Mouse (Mus musculus): ENCODE measurements around the gene Ptpn11. TPM values are rescaled to one million over a fixed set of nuclear protein-coding genes. Genes with fewer than 3 reads are reported as not detected.

The Ptpn11 gene
- polyA plus RNA-seq, 1 experiment from 2014 or later = 17.4 TPM

GRCm38 (mm10) chr5:121150684-121151083 lies 40.5 kb downstream of the Ptpn11 start:
- no peak overlapping the region for H3K4me3 ChIP-seq (ENCODE audit: low read length)
- H3K9me3 ChIP-seq (replicated peaks; ENCODE audit: control insufficient read depth, low read length) = no peaks in the 10 kb centered on the region
- H3K9ac ChIP-seq (ENCODE audit: low read length) = no peak overlapping the region
- ATAC-seq (replicated peaks; ENCODE audit: extremely low read depth, insufficient read depth, low FRiP score) = no peak
- H3K4me1 ChIP-seq (ENCODE audit: control insufficient read depth, insufficient read depth, low read length) = peaks cover 3% of the 10 kb centered on the region; the same call in 1 of the 2 replicates
- no peak overlapping the region for H3K27ac ChIP-seq (ENCODE audit: low read length)
- WGBS = 75% methylated on average over 4 of the region's 4 CpGs
- H3K4me2 ChIP-seq (ENCODE audit: low read depth, low read length) = no peak overlapping the region
- no peaks in the 10 kb centered on the region for H3K27me3 ChIP-seq (ENCODE audit: control insufficient read depth, insufficient read depth, low read length)
- peaks cover 49% of the 10 kb centered on the region for H3K36me3 ChIP-seq (ENCODE audit: control insufficient read depth, insufficient read depth)

GRCm38 (mm10) chr5:121149246-121149645 lies 42.0 kb downstream of the Ptpn11 start:
- Histone ChIP-seq H3K27me3 (ENCODE audit: control insufficient read depth, insufficient read depth, low read length) (no peaks in the 10 kb centered on the region), H3K4me1 (ENCODE audit: control insufficient read depth, insufficient read depth, low read length) (peaks cover 3% of the 10 kb centered on the region; the same call in 1 of the 2 replicates), H3K27ac (ENCODE audit: low read length) (no peak overlapping the region), H3K4me2 (ENCODE audit: low read depth, low read length) (no peak overlapping the region), H3K36me3 (ENCODE audit: control insufficient read depth, insufficient read depth) (peaks cover 52% of the 10 kb centered on the region), H3K4me3 (ENCODE audit: low read length) (no peak overlapping the region), H3K9me3 (replicated peaks; ENCODE audit: control insufficient read depth, low read length) (no peaks in the 10 kb centered on the region), H3K9ac (ENCODE audit: low read length) (no peak overlapping the region)
- 41% methylated on average over 1 of the region's 1 CpGs for WGBS
- ATAC-seq (replicated peaks; ENCODE audit: extremely low read depth, insufficient read depth, low FRiP score) = no peak

- H3K4me3 ChIP-seq (ENCODE audit: low read length) = no peak overlapping the region
- H3K4me1 ChIP-seq (ENCODE audit: control insufficient read depth, insufficient read depth, low read length) = peaks cover 3% of the 10 kb centered on the region; the same call in 1 of the 2 replicates
- H3K9ac ChIP-seq (ENCODE audit: low read length) = no peak overlapping the region
- 91% methylated on average over 5 of the region's 5 CpGs for WGBS
- ATAC-seq (replicated peaks; ENCODE audit: extremely low read depth, insufficient read depth, low FRiP score) = no peak
- no peak overlapping the region for H3K4me2 ChIP-seq (ENCODE audit: low read depth, low read length)
- H3K27ac ChIP-seq (ENCODE audit: low read length) = no peak overlapping the region
- H3K9me3 ChIP-seq (replicated peaks; ENCODE audit: control insufficient read depth, low read length) = no peaks in the 10 kb centered on the region
- H3K36me3 ChIP-seq (ENCODE audit: control insufficient read depth, insufficient read depth) = peaks cover 57% of the 10 kb centered on the region
- no peaks in the 10 kb centered on the region for H3K27me3 ChIP-seq (ENCODE audit: control insufficient read depth, insufficient read depth, low read length)
Observed at GRCm38 (mm10) chr5:121146275-121146674, 44.9 kb downstream of the Ptpn11 start.

- H3K27ac ChIP-seq (ENCODE audit: low read length) = no peak overlapping the region
- 64% methylated on average over 5 of the region's 5 CpGs for WGBS
- H3K9ac ChIP-seq (ENCODE audit: low read length) = no peak overlapping the region
- H3K4me3 ChIP-seq (ENCODE audit: low read length) = no peak overlapping the region
- H3K4me2 ChIP-seq (ENCODE audit: low read depth, low read length) = no peak overlapping the region
- H3K9me3 ChIP-seq (replicated peaks; ENCODE audit: control insufficient read depth, low read length) = no peaks in the 10 kb centered on the region
- H3K27me3 ChIP-seq (ENCODE audit: control insufficient read depth, insufficient read depth, low read length) = no peaks in the 10 kb centered on the region
- ATAC-seq (replicated peaks; ENCODE audit: extremely low read depth, insufficient read depth, low FRiP score) = no peak
- peaks cover 58% of the 10 kb centered on the region for H3K36me3 ChIP-seq (ENCODE audit: control insufficient read depth, insufficient read depth)
- H3K4me1 ChIP-seq (ENCODE audit: control insufficient read depth, insufficient read depth, low read length) = peaks cover 3% of the 10 kb centered on the region; the same call in 1 of the 2 replicates
Observed at GRCm38 (mm10) chr5:121145609-121146008, 45.6 kb downstream of the Ptpn11 start.

DNA sequence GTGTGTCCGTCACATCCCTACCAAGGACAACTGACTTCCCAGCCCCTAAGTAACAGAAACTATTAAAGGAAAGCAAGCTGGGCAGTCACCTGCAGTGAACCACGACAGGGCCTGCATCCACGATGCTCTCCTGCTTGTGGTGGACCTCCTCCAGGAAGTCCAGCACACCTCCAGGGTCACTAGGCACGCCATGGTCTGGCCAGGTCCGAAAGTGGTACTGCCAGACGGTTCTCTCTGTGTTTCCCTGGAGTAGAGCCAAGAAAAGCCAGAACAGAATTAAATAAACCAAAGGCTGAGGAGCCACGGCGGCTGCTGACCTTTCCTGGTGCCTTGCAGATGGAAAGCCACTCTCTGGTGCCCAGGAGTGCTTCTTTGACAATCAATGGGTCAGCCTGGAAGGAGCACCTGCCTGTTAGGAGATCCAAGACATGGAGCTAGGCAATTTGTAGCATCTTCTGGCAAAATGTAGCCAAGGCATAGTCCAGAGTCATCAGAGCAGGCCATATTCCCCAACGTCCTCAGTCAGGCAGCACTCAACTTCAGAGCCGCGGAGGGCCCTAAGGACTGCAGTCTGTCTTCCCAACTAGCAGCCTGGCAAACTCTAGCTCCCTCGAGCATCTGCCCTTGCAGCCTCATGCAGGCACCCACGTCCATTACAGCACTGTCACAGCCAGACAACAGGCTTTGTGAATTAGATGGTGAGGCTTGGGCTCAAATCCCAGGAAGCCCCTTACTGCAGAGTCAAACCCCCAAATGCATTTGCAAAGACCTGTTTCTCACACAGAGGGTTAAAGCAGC lies 46.6 kb downstream of the Ptpn11 start:
- Histone ChIP-seq H3K27ac (ENCODE audit: low read length) (0 out of 2 replicates have a peak overlapping the region, but pooled peaks have one; percentile 2), H3K4me3 (ENCODE audit: low read length) (no peak overlapping the region), H3K4me2 (ENCODE audit: low read depth, low read length) (no peak overlapping the region), H3K36me3 (ENCODE audit: control insufficient read depth, insufficient read depth) (peaks cover 54% of the 10 kb centered on the region), H3K27me3 (ENCODE audit: control insufficient read depth, insufficient read depth, low read length) (no peaks in the 10 kb centered on the region), H3K9ac (ENCODE audit: low read length) (no peak overlapping the region), H3K9me3 (replicated peaks; ENCODE audit: control insufficient read depth, low read length) (no peaks in the 10 kb centered on the region), H3K4me1 (ENCODE audit: control insufficient read depth, insufficient read depth, low read length) (peaks cover 3% of the 10 kb centered on the region; the same call in 1 of the 2 replicates)
- 68% methylated on average over 13 of the region's 13 CpGs for WGBS
- no peak for ATAC-seq (replicated peaks; ENCODE audit: extremely low read depth, insufficient read depth, low FRiP score)

- peaks cover 43% of the 10 kb centered on the region for H3K36me3 ChIP-seq (ENCODE audit: control insufficient read depth, insufficient read depth)
- no peaks in the 10 kb centered on the region for H3K4me1 ChIP-seq (ENCODE audit: control insufficient read depth, insufficient read depth, low read length)
- H3K9me3 ChIP-seq (replicated peaks; ENCODE audit: control insufficient read depth, low read length) = no peaks in the 10 kb centered on the region
- H3K27ac ChIP-seq (ENCODE audit: low read length) = no peak overlapping the region
- WGBS = 89% methylated on average over 14 of the region's 14 CpGs
- H3K9ac ChIP-seq (ENCODE audit: low read length) = no peak overlapping the region
- no peak overlapping the region for H3K4me3 ChIP-seq (ENCODE audit: low read length)
- no peaks in the 10 kb centered on the region for H3K27me3 ChIP-seq (ENCODE audit: control insufficient read depth, insufficient read depth, low read length)
- ATAC-seq (replicated peaks; ENCODE audit: extremely low read depth, insufficient read depth, low FRiP score) = no peak
- no peak overlapping the region for H3K4me2 ChIP-seq (ENCODE audit: low read depth, low read length)
Observed at GRCm38 (mm10) chr5:121142431-121143119, 48.6 kb downstream of the Ptpn11 start.

DNA sequence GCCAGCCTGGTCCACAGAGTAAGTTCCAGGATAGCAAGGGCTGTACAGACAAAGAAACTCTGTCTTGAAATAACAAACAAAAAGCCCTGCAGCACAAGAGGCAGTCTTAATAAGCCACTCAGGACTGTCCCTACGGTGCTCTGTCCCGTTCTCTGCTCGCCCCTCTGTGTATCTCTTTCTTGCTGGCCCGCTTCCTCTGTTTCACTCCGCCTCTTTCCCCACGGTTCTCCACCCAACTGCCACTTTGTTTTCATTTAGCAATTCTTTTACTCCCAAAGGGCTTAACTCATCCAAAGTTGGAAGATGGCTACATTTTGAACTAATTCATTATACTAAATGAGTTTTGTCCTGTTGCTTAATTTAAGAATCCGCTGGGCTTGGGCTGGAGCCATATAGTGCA lies 50.9 kb downstream of the Ptpn11 start:
- no peak for ATAC-seq (replicated peaks; ENCODE audit: extremely low read depth, insufficient read depth, low FRiP score)
- no peaks in the 10 kb centered on the region for H3K4me1 ChIP-seq (ENCODE audit: control insufficient read depth, insufficient read depth, low read length)
- no peak overlapping the region for H3K4me2 ChIP-seq (ENCODE audit: low read depth, low read length)
- peaks cover 53% of the 10 kb centered on the region for H3K36me3 ChIP-seq (ENCODE audit: control insufficient read depth, insufficient read depth)
- H3K4me3 ChIP-seq (ENCODE audit: low read length) = no peak overlapping the region
- no peaks in the 10 kb centered on the region for H3K9me3 ChIP-seq (replicated peaks; ENCODE audit: control insufficient read depth, low read length)
- 66% methylated on average over 7 of the region's 7 CpGs for WGBS
- no peak overlapping the region for H3K27ac ChIP-seq (ENCODE audit: low read length)
- H3K9ac ChIP-seq (ENCODE audit: low read length) = no peak overlapping the region
- no peaks in the 10 kb centered on the region for H3K27me3 ChIP-seq (ENCODE audit: control insufficient read depth, insufficient read depth, low read length)

DNA sequence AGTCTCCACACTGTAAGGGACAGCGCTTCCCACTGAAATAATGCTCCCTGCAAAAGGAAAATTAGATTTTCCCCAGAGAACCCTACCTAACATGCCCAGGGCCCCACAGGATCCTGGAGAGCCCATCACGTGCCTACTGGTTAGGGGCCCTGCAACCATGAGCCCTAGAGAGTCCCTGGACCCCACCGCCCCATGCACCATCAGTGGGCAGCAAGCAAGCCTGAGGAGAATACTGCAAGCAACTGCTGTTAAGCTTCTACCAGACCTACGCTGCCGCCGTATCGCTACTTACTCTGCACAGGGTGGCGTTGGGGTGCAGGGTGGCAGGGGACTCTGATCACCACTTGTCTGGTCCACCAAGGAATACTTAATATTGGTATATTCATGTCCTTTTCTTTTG lies 54.1 kb downstream of the Ptpn11 start:
- no peaks in the 10 kb centered on the region for H3K9me3 ChIP-seq (replicated peaks; ENCODE audit: control insufficient read depth, low read length)
- no peaks in the 10 kb centered on the region for H3K27me3 ChIP-seq (ENCODE audit: control insufficient read depth, insufficient read depth, low read length)
- no peak for ATAC-seq (replicated peaks; ENCODE audit: extremely low read depth, insufficient read depth, low FRiP score)
- H3K27ac ChIP-seq (ENCODE audit: low read length) = no peak overlapping the region
- H3K4me3 ChIP-seq (ENCODE audit: low read length) = no peak overlapping the region
- WGBS = 94% methylated on average over 8 of the region's 8 CpGs
- no peaks in the 10 kb centered on the region for H3K4me1 ChIP-seq (ENCODE audit: control insufficient read depth, insufficient read depth, low read length)
- H3K9ac ChIP-seq (ENCODE audit: low read length) = no peak overlapping the region
- peaks cover 50% of the 10 kb centered on the region for H3K36me3 ChIP-seq (ENCODE audit: control insufficient read depth, insufficient read depth)
- H3K4me2 ChIP-seq (ENCODE audit: low read depth, low read length) = no peak overlapping the region

GRCm38 (mm10) chr5:121131801-121132200 lies 59.4 kb downstream of the Ptpn11 start:
- H3K9me3 ChIP-seq (replicated peaks; ENCODE audit: control insufficient read depth, low read length) = no peaks in the 10 kb centered on the region
- H3K4me3 ChIP-seq (ENCODE audit: low read length) = no peak overlapping the region
- no peaks in the 10 kb centered on the region for H3K27me3 ChIP-seq (ENCODE audit: control insufficient read depth, insufficient read depth, low read length)
- H3K36me3 ChIP-seq (ENCODE audit: control insufficient read depth, insufficient read depth) = peaks cover 42% of the 10 kb centered on the region
- 86% methylated on average over 3 of the region's 3 CpGs for WGBS
- H3K9ac ChIP-seq (ENCODE audit: low read length) = no peak overlapping the region
- no peak overlapping the region for H3K4me2 ChIP-seq (ENCODE audit: low read depth, low read length)
- no peak overlapping the region for H3K27ac ChIP-seq (ENCODE audit: low read length)
- ATAC-seq (replicated peaks; ENCODE audit: extremely low read depth, insufficient read depth, low FRiP score) = no peak
- peaks cover 3% of the 10 kb centered on the region; the same call in 1 of the 2 replicates for H3K4me1 ChIP-seq (ENCODE audit: control insufficient read depth, insufficient read depth, low read length)
